Mouse (Mus musculus) lung, postnatal 0 days (tissue): ENCODE data around the gene Zswim7.

Source experiments
- CTCF ChIP-seq: IDR thresholded peaks from 2 replicates; pipeline ENCODE4 v1.5.1; 2016; ENCODE audit warnings: antibody characterized with exemption, mild to moderate bottlenecking
- EP300 ChIP-seq: IDR thresholded peaks from 2 replicates; pipeline ENCODE4 v1.6.1; 2016; ENCODE audit warnings: antibody characterized with exemption, mild to moderate bottlenecking, control low read depth

GRCm38 (mm10) chr11:62240631-62241261 lies 40.4 kb downstream of the Zswim7 start:
- TF ChIP-seq CTCF (no peak), EP300 (no peak)
